Mouse (Mus musculus): ENCODE results near the gene Ogfod2. TPM values are rescaled to one million over a fixed set of nuclear protein-coding genes. Genes with fewer than 3 reads are reported as not detected.

The Ogfod2 gene
- polyA plus RNA-seq, 1 experiment, result 10.7 TPM

- Histone ChIP-seq H3K79me3 (ENCODE audit: low read depth) (no peaks in the 10 kb centered on the region), H3K36me3 (ENCODE audit: control insufficient read depth, insufficient read depth) (no peaks in the 10 kb centered on the region), H3ac (ENCODE audit: control insufficient read depth, insufficient read length, low read depth) (no peak overlapping the region), H3K79me2 (ENCODE audit: control insufficient read depth, insufficient read depth) (no peaks in the 10 kb centered on the region), H3K27me3 (ENCODE audit: control insufficient read depth, insufficient read depth, insufficient read length) (no peaks in the 10 kb centered on the region), H3K4me3 (ENCODE audit: insufficient read depth, poor library complexity, severe bottlenecking) (no peak overlapping the region)
- TF ChIP-seq MYOD1 (IDR thresholded peaks at IDR 0.05; ENCODE audit: control insufficient read depth, insufficient read length, low read depth), result no peak
- TF ChIP-seq FOSL1 (IDR thresholded peaks at IDR 0.05; ENCODE audit: insufficient read depth, low read length, poor library complexity, severe bottlenecking), result no peak
Observed at GRCm38 (mm10) chr5:124125093-124125492, 13.0 kb downstream of the Ogfod2 start.

- no peak for TF ChIP-seq CEBPB (IDR thresholded peaks at IDR 0.05; ENCODE audit: low read depth)
- TF ChIP-seq MYOG (IDR thresholded peaks at IDR 0.05; ENCODE audit: control insufficient read depth, extremely low read depth, insufficient read length), result no peak
- no peak for TF ChIP-seq CTCF (IDR thresholded peaks at IDR 0.05; ENCODE audit: control insufficient read depth, insufficient read depth, insufficient read length)
- no peak for TF ChIP-seq FOSL1 (IDR thresholded peaks at IDR 0.05; ENCODE audit: insufficient read depth, low read length, poor library complexity, severe bottlenecking)
- H3K27me3 ChIP-seq (ENCODE audit: control insufficient read depth, insufficient read depth, insufficient read length), result no peaks in the 10 kb centered on the region
- no peaks in the 10 kb centered on the region for H3K79me2 ChIP-seq (ENCODE audit: control insufficient read depth, insufficient read depth)
- no peaks in the 10 kb centered on the region for H3K79me3 ChIP-seq (ENCODE audit: low read depth)
- no peak overlapping the region for H3ac ChIP-seq (ENCODE audit: control insufficient read depth, insufficient read length, low read depth)
- H3K36me3 ChIP-seq (ENCODE audit: control insufficient read depth, insufficient read depth), result no peaks in the 10 kb centered on the region
- no peak overlapping the region for H3K4me3 ChIP-seq (ENCODE audit: insufficient read depth, poor library complexity, severe bottlenecking)
Observed at GRCm38 (mm10) chr5:124134261-124134660, 22.2 kb downstream of the Ogfod2 start.

DNA sequence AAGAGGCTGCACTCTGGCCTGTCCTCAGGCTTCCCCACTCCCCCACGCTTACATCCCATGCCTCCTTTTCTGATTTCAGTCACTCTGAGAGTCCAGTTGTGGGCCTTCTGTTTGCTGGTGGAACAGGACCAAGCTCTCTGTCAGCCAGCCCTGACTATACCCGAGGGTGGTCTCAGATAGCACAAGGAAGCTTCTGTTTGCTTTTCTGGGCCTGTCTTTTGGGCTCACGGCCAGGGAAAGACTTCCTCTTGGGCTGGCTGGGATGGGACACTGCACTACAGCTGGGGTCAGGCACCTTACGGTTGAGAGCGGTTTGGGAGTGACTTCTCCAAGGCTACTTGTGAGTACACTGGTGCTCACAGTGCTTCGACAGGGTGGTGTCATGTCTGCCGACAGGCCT is 26.0 kb downstream of the Ogfod2 start:
- no peaks in the 10 kb centered on the region for H3K36me3 ChIP-seq (ENCODE audit: control insufficient read depth, insufficient read depth)
- no peak overlapping the region for H3ac ChIP-seq (ENCODE audit: control insufficient read depth, insufficient read length, low read depth)
- no peak overlapping the region for H3K4me3 ChIP-seq (ENCODE audit: insufficient read depth, poor library complexity, severe bottlenecking)
- no peaks in the 10 kb centered on the region for H3K79me3 ChIP-seq (ENCODE audit: low read depth)
- H3K79me2 ChIP-seq (ENCODE audit: control insufficient read depth, insufficient read depth), result no peaks in the 10 kb centered on the region
- no peaks in the 10 kb centered on the region for H3K27me3 ChIP-seq (ENCODE audit: control insufficient read depth, insufficient read depth, insufficient read length)
- no peak for TF ChIP-seq FOSL1 (IDR thresholded peaks at IDR 0.05; ENCODE audit: insufficient read depth, low read length, poor library complexity, severe bottlenecking)
- no peak for TF ChIP-seq CTCF (IDR thresholded peaks at IDR 0.05; ENCODE audit: control insufficient read depth, insufficient read depth, insufficient read length)
- TF ChIP-seq MYOG (IDR thresholded peaks at IDR 0.05; ENCODE audit: control insufficient read depth, extremely low read depth, insufficient read length), result no peak
- TF ChIP-seq MYOD1 (IDR thresholded peaks at IDR 0.05; ENCODE audit: control insufficient read depth, insufficient read length, low read depth), result no peak
- TF ChIP-seq USF1 (IDR thresholded peaks at IDR 0.05; ENCODE audit: low read depth), result no peak
- TF ChIP-seq CEBPB (IDR thresholded peaks at IDR 0.05; ENCODE audit: low read depth), result no peak
- TF ChIP-seq MAX (IDR thresholded peaks at IDR 0.05), result no peak

- H3K36me3 ChIP-seq (ENCODE audit: control insufficient read depth, insufficient read depth), result no peaks in the 10 kb centered on the region
- no peak overlapping the region for H3ac ChIP-seq (ENCODE audit: control insufficient read depth, insufficient read length, low read depth)
- H3K27me3 ChIP-seq (ENCODE audit: control insufficient read depth, insufficient read depth, insufficient read length), result no peaks in the 10 kb centered on the region
- TF ChIP-seq CEBPB (IDR thresholded peaks at IDR 0.05; ENCODE audit: low read depth) (no peak), USF1 (IDR thresholded peaks at IDR 0.05; ENCODE audit: low read depth) (no peak), CTCF (IDR thresholded peaks at IDR 0.05; ENCODE audit: control insufficient read depth, insufficient read depth, insufficient read length) (no peak)
- H3K4me3 ChIP-seq (ENCODE audit: insufficient read depth, poor library complexity, severe bottlenecking), result no peak overlapping the region
- no peaks in the 10 kb centered on the region for H3K79me2 ChIP-seq (ENCODE audit: control insufficient read depth, insufficient read depth)
- H3K79me3 ChIP-seq (ENCODE audit: low read depth), result no peaks in the 10 kb centered on the region
Observed at GRCm38 (mm10) chr5:124149028-124149427, 36.9 kb downstream of the Ogfod2 start.

DNA sequence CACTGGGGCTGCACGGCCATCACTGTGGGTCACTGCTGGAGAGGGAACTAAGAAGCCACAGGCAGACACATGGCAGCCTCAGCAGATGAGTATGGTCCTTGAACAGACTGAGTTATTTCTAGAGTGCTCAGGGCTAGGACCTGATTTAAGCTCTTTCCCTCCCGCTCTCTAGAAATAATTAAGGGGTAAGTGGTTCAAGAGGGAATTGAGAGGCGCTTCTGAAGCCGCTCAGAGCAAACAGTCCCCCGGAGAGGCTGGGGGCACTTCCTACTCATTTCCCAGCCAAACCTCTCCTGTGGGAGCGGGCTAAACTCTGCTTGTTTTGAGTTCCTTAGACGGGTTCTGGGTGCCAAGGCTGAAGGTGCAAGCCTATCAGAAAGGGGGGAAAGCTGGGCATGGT is 38.8 kb downstream of the Ogfod2 start:
- H3K79me2 ChIP-seq (ENCODE audit: control insufficient read depth, insufficient read depth), result no peaks in the 10 kb centered on the region
- H3K36me3 ChIP-seq (ENCODE audit: control insufficient read depth, insufficient read depth), result no peaks in the 10 kb centered on the region
- H3K4me3 ChIP-seq (ENCODE audit: insufficient read depth, poor library complexity, severe bottlenecking), result no peak overlapping the region
- no peaks in the 10 kb centered on the region for H3K79me3 ChIP-seq (ENCODE audit: low read depth)
- no peak for TF ChIP-seq CTCF (IDR thresholded peaks at IDR 0.05; ENCODE audit: control insufficient read depth, insufficient read depth, insufficient read length)
- TF ChIP-seq MAX (IDR thresholded peaks at IDR 0.05), result no peak
- TF ChIP-seq MYOD1 (IDR thresholded peaks at IDR 0.05; ENCODE audit: control insufficient read depth, insufficient read length, low read depth), result no peak
- no peak for TF ChIP-seq MYOG (IDR thresholded peaks at IDR 0.05; ENCODE audit: control insufficient read depth, extremely low read depth, insufficient read length)
- no peak for TF ChIP-seq CEBPB (IDR thresholded peaks at IDR 0.05; ENCODE audit: low read depth)
- TF ChIP-seq FOSL1 (IDR thresholded peaks at IDR 0.05; ENCODE audit: insufficient read depth, low read length, poor library complexity, severe bottlenecking), result no peak
- TF ChIP-seq USF1 (IDR thresholded peaks at IDR 0.05; ENCODE audit: low read depth), result no peak
- no peak overlapping the region for H3ac ChIP-seq (ENCODE audit: control insufficient read depth, insufficient read length, low read depth)
- no peaks in the 10 kb centered on the region for H3K27me3 ChIP-seq (ENCODE audit: control insufficient read depth, insufficient read depth, insufficient read length)

GRCm38 (mm10) chr5:124152734-124153133 is 40.6 kb downstream of the Ogfod2 start:
- no peak overlapping the region for H3K4me3 ChIP-seq (ENCODE audit: insufficient read depth, poor library complexity, severe bottlenecking)
- H3ac ChIP-seq (ENCODE audit: control insufficient read depth, insufficient read length, low read depth), result no peak overlapping the region
- no peaks in the 10 kb centered on the region for H3K36me3 ChIP-seq (ENCODE audit: control insufficient read depth, insufficient read depth)
- H3K79me2 ChIP-seq (ENCODE audit: control insufficient read depth, insufficient read depth), result no peaks in the 10 kb centered on the region
- H3K27me3 ChIP-seq (ENCODE audit: control insufficient read depth, insufficient read depth, insufficient read length), result no peaks in the 10 kb centered on the region
- no peak for TF ChIP-seq MYOD1 (IDR thresholded peaks at IDR 0.05; ENCODE audit: control insufficient read depth, insufficient read length, low read depth)
- no peak for TF ChIP-seq USF1 (IDR thresholded peaks at IDR 0.05; ENCODE audit: low read depth)
- TF ChIP-seq CEBPB (IDR thresholded peaks at IDR 0.05; ENCODE audit: low read depth), result no peak
- no peak for TF ChIP-seq FOSL1 (IDR thresholded peaks at IDR 0.05; ENCODE audit: insufficient read depth, low read length, poor library complexity, severe bottlenecking)
- no peak for TF ChIP-seq CTCF (IDR thresholded peaks at IDR 0.05; ENCODE audit: control insufficient read depth, insufficient read depth, insufficient read length)
- TF ChIP-seq MYOG (IDR thresholded peaks at IDR 0.05; ENCODE audit: control insufficient read depth, extremely low read depth, insufficient read length), result no peak
- no peak for TF ChIP-seq MAX (IDR thresholded peaks at IDR 0.05)
- no peaks in the 10 kb centered on the region for H3K79me3 ChIP-seq (ENCODE audit: low read depth)

All from C2C12 (cell line).